ENCODE assay signal across 9 mouse cellular contexts in the genomic region with DNA sequence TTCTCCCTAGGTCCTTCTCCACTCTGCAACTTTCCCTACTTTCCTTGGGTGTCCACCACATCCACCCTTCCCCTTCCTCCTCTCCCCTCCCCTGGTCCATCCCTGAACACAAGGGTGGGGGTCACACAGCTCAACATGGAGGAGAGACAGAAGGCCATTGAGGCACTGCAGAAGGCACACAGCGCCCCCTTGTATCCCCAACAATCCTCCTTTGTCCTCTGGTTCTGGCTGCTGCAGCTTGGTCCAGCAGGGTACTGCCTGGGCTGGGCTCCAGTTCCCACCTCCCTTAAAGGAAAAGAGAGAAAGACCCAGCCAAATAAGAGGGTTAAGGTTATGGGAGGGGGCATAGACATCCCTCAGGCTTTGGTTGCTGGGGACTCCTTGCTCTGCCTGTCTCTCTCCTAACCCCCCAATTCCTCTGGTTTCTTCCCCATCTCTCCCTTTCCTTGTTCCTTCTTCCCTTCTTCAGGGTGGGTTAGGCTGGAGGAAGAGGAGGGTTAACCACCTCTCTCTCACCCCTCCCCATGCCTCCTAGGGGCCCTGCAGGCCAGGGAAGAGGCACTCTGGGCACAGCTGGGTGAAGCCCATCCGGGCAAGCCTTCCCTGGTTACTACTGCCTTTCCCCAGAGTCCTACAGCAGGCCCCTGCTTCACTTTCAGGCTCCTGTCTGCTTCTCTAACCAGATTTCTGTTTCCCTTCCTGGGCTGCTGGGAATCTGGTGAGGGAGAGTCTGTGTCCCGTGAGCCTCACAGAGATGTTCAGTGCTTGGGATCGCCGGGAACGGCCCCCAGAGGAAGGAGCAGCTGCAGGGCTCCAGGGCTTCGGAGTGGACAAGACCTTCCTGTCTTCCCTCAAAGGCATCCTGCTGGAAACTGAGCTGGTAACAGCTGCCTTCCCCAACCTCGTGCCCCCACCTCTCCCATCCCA. TPM values are rescaled to one million over a fixed set of nuclear protein-coding genes. Genes with fewer than 3 reads are reported as not detected.
A peak's percentile ranks its signal among the peaks of the same experiment; 100 is the strongest.
DNase-seq lines count a peak whose midpoint lies in the region; ATAC-seq lines count a peak whose summit lies in the region.
"Had no signal": no experiment of that assay in that cellular context is flagged by ENCODE, and none has a peak within 500 bp of the region (broad histone marks: within the 10 kb centered on the region; RNA-seq: fewer than 3 reads in every experiment).

A gene (plus strand): TSS at position 358 of the 927 bp plus-strand sequence.

- peak within 1 kb of the TSS; percentile 82 for H3K27ac ChIP-seq in kidney, embryonic 15.5 days
- H3K27ac ChIP-seq in forebrain, embryonic 14.5 days (ENCODE audit: low read depth, low read length): no peak within 1 kb of the TSS
- no peak within 1 kb of the TSS for H3K27ac ChIP-seq in midbrain, embryonic 11.5 days (ENCODE audit: low read depth, low read length)

- H3K36me3 ChIP-seq in kidney, embryonic 15.5 days: no peaks in the 10 kb centered on the region
- H3K36me3 ChIP-seq in forebrain, embryonic 14.5 days (ENCODE audit: control insufficient read depth, insufficient read depth, low read length): no peaks in the 10 kb centered on the region
- H3K36me3 ChIP-seq in midbrain, embryonic 11.5 days (ENCODE audit: control insufficient read depth, insufficient read depth, low read length): no peaks in the 10 kb centered on the region

- H3K9me3 ChIP-seq in kidney, embryonic 15.5 days (replicated peaks): no peaks in the 10 kb centered on the region
- no peaks in the 10 kb centered on the region for H3K9me3 ChIP-seq in forebrain, embryonic 14.5 days (replicated peaks; ENCODE audit: control insufficient read depth, low read length)
- no peaks in the 10 kb centered on the region for H3K9me3 ChIP-seq in midbrain, embryonic 11.5 days (ENCODE audit: control insufficient read depth, low read length)

- H3K9ac ChIP-seq in kidney, embryonic 15.5 days: peak within 1 kb of the TSS; percentile 5; the same call in 1 of the 2 replicates
- H3K9ac ChIP-seq in forebrain, embryonic 14.5 days (ENCODE audit: low read length): no peak within 1 kb of the TSS
- H3K9ac ChIP-seq in midbrain, embryonic 11.5 days (ENCODE audit: low read length): 0 out of 2 replicates have a peak within 1 kb of the TSS, but pooled peaks have one; percentile 34

- WGBS in kidney, embryonic 15.5 days: 18% methylated on average over 8 of the region's 8 CpGs
- 47% methylated on average over 8 of the region's 8 CpGs for WGBS in forebrain, embryonic 14.5 days
- WGBS in midbrain, embryonic 11.5 days: 50% methylated on average over 8 of the region's 8 CpGs

- no peaks in the 10 kb centered on the region for H3K27me3 ChIP-seq in kidney, embryonic 15.5 days
- no peaks in the 10 kb centered on the region for H3K27me3 ChIP-seq in forebrain, embryonic 14.5 days (replicated peaks; ENCODE audit: control insufficient read depth, insufficient read depth, low read length)
- H3K27me3 ChIP-seq in midbrain, embryonic 11.5 days (ENCODE audit: control insufficient read depth, insufficient read depth, low read length): no peaks in the 10 kb centered on the region

- peaks cover 35% of the 10 kb centered on the region for H3K4me1 ChIP-seq in kidney, embryonic 15.5 days
- no peaks in the 10 kb centered on the region for H3K4me1 ChIP-seq in forebrain, embryonic 14.5 days (ENCODE audit: control insufficient read depth, insufficient read depth, low read length)
- no peaks in the 10 kb centered on the region; the same call in 1 of the 2 replicates for H3K4me1 ChIP-seq in midbrain, embryonic 11.5 days (ENCODE audit: control insufficient read depth, insufficient read depth, low read length)

- 0 out of 2 replicates have a peak within 1 kb of the TSS, but pooled peaks have one; percentile 12 for H3K4me3 ChIP-seq in kidney, embryonic 15.5 days (replicated peaks)
- H3K4me3 ChIP-seq in forebrain, embryonic 14.5 days (ENCODE audit: low read depth, low read length): no peak within 1 kb of the TSS
- no peak within 1 kb of the TSS for H3K4me3 ChIP-seq in midbrain, embryonic 11.5 days (ENCODE audit: low read depth, low read length)

- no peak for DNase-seq in kidney, adult 8-10 months
- peak; percentile 32 for DNase-seq in forebrain, embryonic 14.5 days (ENCODE audit: low spot score)
- DNase-seq in layer of hippocampus, adult 11-12 months (ENCODE audit: low spot score): peak; percentile 87
- DNase-seq in midbrain, embryonic 11.5 days (ENCODE audit: low spot score, missing footprints): no peak
- no peak for DNase-seq in adipocyte (ENCODE audit: low spot score)
- no peak for DNase-seq in adrenal gland, postnatal 14 days

- peak within 1 kb of the TSS; percentile 41 for H3K4me2 ChIP-seq in kidney, embryonic 15.5 days
- no peak within 1 kb of the TSS for H3K4me2 ChIP-seq in forebrain, embryonic 14.5 days (ENCODE audit: low read length)
- no peak within 1 kb of the TSS for H3K4me2 ChIP-seq in midbrain, embryonic 11.5 days

- peak; percentile 57 for ATAC-seq in kidney, embryonic 15.5 days (replicated peaks; ENCODE audit: low FRiP score)
- ATAC-seq in forebrain, embryonic 14.5 days: peak; percentile 43; the same call in 1 of the 2 replicates
- ATAC-seq in midbrain, embryonic 11.5 days (ENCODE audit: low FRiP score): 0 out of 2 replicates have a peak, but pooled peaks have one; percentile 7
- ATAC-seq in monocyte, adult 5-6 weeks (replicated peaks; ENCODE audit: insufficient number of reproducible peaks, low FRiP score, low TSS enrichment, poor library complexity, severe bottlenecking): no peak

RNA-seq across cellular contexts. Expression of the gene that starts here (rescaled TPM):
- polyA plus RNA-seq in kidney, embryonic 15.5 days (2015; fragmentation: Nextera tagmentation; extraction: Ambion mirVana): 0.96 and 2.0 TPM in 2 replicates
- polyA plus RNA-seq in forebrain, embryonic 14.5 days (2014; fragmentation: Nextera tagmentation; extraction: Ambion mirVana): 2.8 and 3.5 TPM in 2 replicates
- polyA plus RNA-seq in midbrain, embryonic 11.5 days (2014; fragmentation: Nextera tagmentation; extraction: Ambion mirVana): 0.19 and 0.71 TPM in 2 replicates
- total RNA-seq in monocyte, adult 5-6 weeks (2017): not detected in 3 replicates
- total RNA-seq in adrenal gland, postnatal 14 days (2021): 1.6 and 1.9 TPM in 2 replicates
- total RNA-seq: neutrophil, adult 5-6 weeks had no signal

Comparison
In these comparisons a context has a peak if more than half of its experiments do, and no peak if none do; other contexts are left out.
1. Peak in ATAC-seq and H3K9ac ChIP-seq in midbrain, embryonic 11.5 days; RNA of the gene not detected or under 1 TPM.
2. DNase-seq: peak in forebrain, embryonic 14.5 days (single experiment) and layer of hippocampus, adult 11-12 months (single experiment); none in kidney, adult 8-10 months (0 of 2), midbrain, embryonic 11.5 days (single experiment), adipocyte (single experiment) and adrenal gland, postnatal 14 days (single experiment).